Mouse (Mus musculus) kidney, postnatal 36 days (tissue): ENCODE measurements around the gene Mylip.

Experiments
- DNase-seq, 2 experiments: peaks; one replicate each; pipeline ENCODE4 v3.0.0; 2021 to 2022; ENCODE audit warnings: mixed read lengths in 2 of 2

Gene Mylip

DNA sequence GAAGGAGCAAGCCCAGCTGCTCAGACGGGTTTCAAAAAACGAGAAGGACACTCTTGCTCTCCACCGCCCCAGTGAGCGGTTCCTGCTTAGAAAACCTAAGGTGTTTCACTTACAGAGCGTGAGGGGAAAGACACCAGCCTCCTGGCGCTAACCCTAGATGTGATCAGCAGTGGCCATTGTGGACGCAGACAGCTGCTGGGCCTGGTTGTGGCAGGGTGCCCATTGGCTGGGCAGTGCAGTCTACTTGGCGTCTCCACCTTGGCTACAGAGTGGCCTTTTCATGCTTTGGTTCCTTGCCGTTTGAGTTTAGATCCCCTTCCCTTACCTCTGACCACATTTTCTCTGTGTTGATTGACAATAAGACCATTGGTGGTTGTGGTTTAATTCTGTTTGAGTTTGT is 47.6 kb downstream of the Mylip start:
- no peak for DNase-seq

DNA sequence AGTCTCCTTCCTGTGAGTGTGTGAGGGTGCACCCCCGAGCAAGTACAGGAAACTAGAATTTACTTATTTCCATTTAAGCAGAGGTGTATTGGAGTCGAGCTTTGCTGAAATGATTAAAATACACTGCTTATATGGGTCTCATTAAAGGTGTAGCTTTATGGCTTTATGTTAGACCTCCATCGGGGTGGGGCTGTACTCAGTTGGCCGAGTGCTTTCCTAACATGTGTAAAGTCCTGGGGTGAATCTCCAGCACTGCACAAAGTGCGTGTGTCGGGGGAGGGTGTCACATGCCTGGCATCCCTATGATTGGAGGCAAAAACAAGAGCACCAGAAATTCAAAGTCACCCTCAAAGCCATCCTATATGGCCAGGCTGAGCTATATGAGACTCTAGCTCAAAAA is 49.3 kb downstream of the Mylip start:
- no peak for DNase-seq

- DNase-seq = no peak
Measured at GRCm38 (mm10) chr13:45440226-45440625, 50.7 kb downstream of the Mylip start.

GRCm38 (mm10) chr13:45442451-45442850 is 52.9 kb downstream of the Mylip start:
- DNase-seq = peak in 1 of 2 experiments; percentile 51

- DNase-seq = peak; percentile 35 to 36
Measured at GRCm38 (mm10) chr13:45442918-45443535, 53.5 kb downstream of the Mylip start.

GRCm38 (mm10) chr13:45444220-45444619 is 54.7 kb downstream of the Mylip start:
- no peak for DNase-seq

GRCm38 (mm10) chr13:45444652-45445051 is 55.1 kb downstream of the Mylip start:
- no peak for DNase-seq

- no peak for DNase-seq
Measured at GRCm38 (mm10) chr13:45446636-45447035, 57.1 kb downstream of the Mylip start.

DNA sequence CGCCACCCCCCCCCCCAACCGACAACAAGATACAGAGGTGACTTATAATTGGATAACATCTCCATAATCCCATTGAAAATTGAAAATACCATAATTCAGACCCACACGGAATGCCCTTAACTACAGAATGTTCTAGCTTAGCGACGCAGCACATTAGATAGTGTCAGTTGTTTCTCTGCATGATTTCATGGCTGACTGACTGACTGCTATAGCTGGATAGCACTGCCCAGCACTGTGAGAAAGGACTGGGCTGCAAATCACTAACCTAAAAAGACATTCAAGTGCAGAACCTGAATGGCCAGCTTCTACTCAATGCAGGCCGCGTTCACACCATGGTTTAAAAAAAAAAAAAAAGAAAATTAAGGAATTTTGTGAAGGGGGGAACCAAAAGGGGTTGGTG is 62.9 kb downstream of the Mylip start:
- DNase-seq = no peak

GRCm38 (mm10) chr13:45453033-45453432 is 63.5 kb downstream of the Mylip start:
- no peak for DNase-seq

DNA sequence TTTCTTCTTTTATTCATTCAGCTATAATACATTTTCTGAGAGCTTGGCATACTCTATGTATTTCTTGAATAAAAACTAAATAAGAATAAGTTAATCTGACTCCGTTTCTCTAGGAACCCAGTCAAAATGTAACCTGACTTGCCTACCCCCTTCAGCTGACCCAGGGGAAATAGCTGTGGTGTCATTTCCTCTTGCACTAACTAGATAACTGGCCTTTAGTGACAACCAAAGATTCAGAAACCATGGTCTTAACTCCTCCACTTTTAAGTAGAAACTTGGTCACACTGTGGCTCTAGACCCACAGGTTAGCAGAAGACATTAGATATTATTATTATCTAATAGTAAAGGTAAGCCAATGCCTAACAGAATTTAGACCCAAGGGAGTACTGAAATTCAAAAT is 64.5 kb downstream of the Mylip start:
- DNase-seq = no peak

DNA sequence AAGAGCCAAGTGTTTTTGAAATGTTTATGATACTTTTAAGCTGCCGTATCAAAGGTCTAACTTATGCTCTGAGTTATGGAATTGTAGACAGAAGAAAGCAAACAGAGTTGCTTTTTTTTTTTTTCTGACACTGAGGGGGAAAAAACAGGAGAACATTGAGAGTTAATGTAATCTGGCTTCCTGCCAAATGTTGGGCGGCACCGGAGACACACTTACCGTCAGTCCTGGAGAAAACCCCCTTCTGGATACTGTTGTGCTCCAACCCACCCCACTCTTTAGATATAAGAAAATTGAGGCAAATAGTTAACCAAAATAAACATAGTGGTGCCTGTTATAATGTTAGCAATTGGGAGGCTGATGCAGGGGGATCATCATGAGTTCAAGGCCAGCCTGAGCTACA is 65.1 kb downstream of the Mylip start:
- peak; percentile 34 to 45 for DNase-seq

DNA sequence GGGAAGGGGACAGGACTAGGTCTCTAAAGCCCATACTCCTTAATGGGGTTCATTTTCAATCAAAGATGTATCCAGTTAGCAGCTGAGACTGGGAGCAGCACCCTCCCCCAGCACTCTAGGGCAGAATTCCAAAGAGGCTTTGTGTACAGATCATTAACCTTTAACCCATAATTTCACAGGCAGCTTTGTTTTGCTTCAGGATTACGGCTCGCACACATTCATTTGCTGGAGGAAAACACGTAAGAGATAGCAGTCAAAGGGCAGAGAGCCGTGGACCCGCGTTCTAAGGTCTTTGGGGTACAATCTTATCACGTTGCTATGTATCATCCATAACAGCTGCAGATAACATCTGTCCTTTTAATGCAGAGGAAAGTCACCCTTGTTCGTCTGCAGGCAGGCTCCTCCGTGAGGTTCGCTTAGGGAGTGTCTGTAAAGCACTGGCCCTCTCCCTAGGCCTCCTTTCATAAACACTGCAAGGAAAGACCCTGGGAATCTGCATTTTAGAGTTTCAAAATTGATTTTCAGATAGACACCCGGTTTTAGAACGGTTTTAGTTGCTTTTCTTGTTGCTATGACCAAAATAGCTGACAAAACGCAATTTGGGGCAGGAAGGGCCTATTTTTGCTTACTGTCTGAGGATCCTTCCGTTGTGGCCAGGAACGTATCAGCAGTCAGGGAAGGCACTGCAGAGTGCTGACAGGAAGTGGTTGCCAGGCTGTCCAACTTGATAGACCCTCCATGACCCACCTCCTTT is 65.7 kb downstream of the Mylip start:
- DNase-seq = peak; percentile 82 to 87

GRCm38 (mm10) chr13:45455862-45456192 is 66.3 kb downstream of the Mylip start:
- DNase-seq = no peak

DNA sequence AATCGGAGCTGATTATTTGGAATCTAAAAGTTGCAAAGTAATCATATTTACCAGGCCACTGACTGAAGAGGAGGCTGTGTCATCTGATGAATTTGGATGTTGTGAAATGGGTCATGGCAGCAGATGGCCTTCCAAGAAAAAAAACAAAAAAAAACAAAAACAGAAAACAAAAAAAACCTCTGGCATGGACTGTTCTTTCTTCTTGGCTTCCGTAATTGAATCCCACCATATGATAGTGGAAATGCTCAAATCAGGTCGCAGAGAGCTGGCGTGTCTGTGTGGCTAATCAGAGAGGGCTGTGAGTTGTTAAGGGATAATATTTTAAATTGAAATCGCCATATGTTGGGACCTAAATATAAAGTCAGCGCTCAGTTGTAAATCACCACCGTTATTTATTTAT is 67.9 kb downstream of the Mylip start:
- no peak for DNase-seq

- no peak for DNase-seq
Measured at GRCm38 (mm10) chr13:45460177-45460576, 70.6 kb downstream of the Mylip start.

GRCm38 (mm10) chr13:45461370-45461958 is 71.9 kb downstream of the Mylip start:
- DNase-seq = no peak
